Mouse (Mus musculus): Measurements from ENCODE around the gene Ankrd22.

Ankrd22 gene

GRCm38 (mm10) chr19:34089011-34089680 is 76.7 kb downstream of the Ankrd22 start:
- DNase-seq (ENCODE audit: low spot score) = no peak

- DNase-seq (ENCODE audit: low spot score) = no peak
Measured at GRCm38 (mm10) chr19:34078130-34078529, 87.7 kb downstream of the Ankrd22 start.

GRCm38 (mm10) chr19:34074239-34074638 is 91.6 kb downstream of the Ankrd22 start:
- no peak for DNase-seq (ENCODE audit: low spot score)

Measured in left cerebral cortex, adult 11 months (tissue).